Mouse (Mus musculus) kidney, adult 8-10 months (tissue): ENCODE data around the gene Tcf20.
A peak's percentile ranks its signal among the peaks of the same experiment; 100 is the strongest.

Experiments
- DNase-seq, 2 experiments: peaks; one replicate each; pipeline ENCODE4 v3.0.0; 2022

Gene Tcf20

GRCm38 (mm10) chr15:82992079-82992783 is 4.6 kb upstream of the Tcf20 start:
- no peak for DNase-seq

- no peak for DNase-seq
Observed at GRCm38 (mm10) chr15:82989190-82989704, 1.6 kb upstream of the Tcf20 start.

- DNase-seq: no peak
Observed at GRCm38 (mm10) chr15:82987014-82987731, 499 bp downstream of the Tcf20 start.

GRCm38 (mm10) chr15:82984574-82984973 is 3.1 kb downstream of the Tcf20 start:
- DNase-seq: no peak

- no peak for DNase-seq
Observed at GRCm38 (mm10) chr15:82984097-82984496, 3.6 kb downstream of the Tcf20 start.

- DNase-seq: peak in 1 of 2 experiments; percentile 22
Observed at GRCm38 (mm10) chr15:82983416-82984026, 4.2 kb downstream of the Tcf20 start.

GRCm38 (mm10) chr15:82982724-82983415 is 4.8 kb downstream of the Tcf20 start:
- DNase-seq: no peak

- no peak for DNase-seq
Observed at GRCm38 (mm10) chr15:82981676-82982520, 5.8 kb downstream of the Tcf20 start.

GRCm38 (mm10) chr15:82979531-82979930 is 8.1 kb downstream of the Tcf20 start:
- DNase-seq: no peak

GRCm38 (mm10) chr15:82974471-82974870 is 13.2 kb downstream of the Tcf20 start:
- DNase-seq: no peak

GRCm38 (mm10) chr15:82969206-82969721 is 18.4 kb downstream of the Tcf20 start:
- no peak for DNase-seq

GRCm38 (mm10) chr15:82968449-82968848 is 19.2 kb downstream of the Tcf20 start:
- DNase-seq: no peak

- DNase-seq: no peak
Observed at GRCm38 (mm10) chr15:82967947-82968346, 19.7 kb downstream of the Tcf20 start.

GRCm38 (mm10) chr15:82964266-82964825 is 23.3 kb downstream of the Tcf20 start:
- no peak for DNase-seq

GRCm38 (mm10) chr15:82963556-82964156 is 24.0 kb downstream of the Tcf20 start:
- no peak for DNase-seq

GRCm38 (mm10) chr15:82963090-82963489 is 24.6 kb downstream of the Tcf20 start:
- no peak for DNase-seq

GRCm38 (mm10) chr15:82962536-82962935 is 25.1 kb downstream of the Tcf20 start:
- peak; percentile 35 to 59 for DNase-seq

GRCm38 (mm10) chr15:82960786-82961561 is 26.7 kb downstream of the Tcf20 start:
- no peak for DNase-seq

- DNase-seq: peak; percentile 14 to 28
Observed at GRCm38 (mm10) chr15:82959151-82959550, 28.5 kb downstream of the Tcf20 start.

GRCm38 (mm10) chr15:82958253-82958701 is 29.4 kb downstream of the Tcf20 start:
- DNase-seq: peak; percentile 35 to 47
